Mouse (Mus musculus): ENCODE measurements around the gene Krt7. TPM values are rescaled to one million over a fixed set of nuclear protein-coding genes. Genes with fewer than 3 reads are reported as not detected.

Gene Krt7
- polyA plus RNA-seq, 1 experiment from 2014 or later = 1.0 TPM

DNA sequence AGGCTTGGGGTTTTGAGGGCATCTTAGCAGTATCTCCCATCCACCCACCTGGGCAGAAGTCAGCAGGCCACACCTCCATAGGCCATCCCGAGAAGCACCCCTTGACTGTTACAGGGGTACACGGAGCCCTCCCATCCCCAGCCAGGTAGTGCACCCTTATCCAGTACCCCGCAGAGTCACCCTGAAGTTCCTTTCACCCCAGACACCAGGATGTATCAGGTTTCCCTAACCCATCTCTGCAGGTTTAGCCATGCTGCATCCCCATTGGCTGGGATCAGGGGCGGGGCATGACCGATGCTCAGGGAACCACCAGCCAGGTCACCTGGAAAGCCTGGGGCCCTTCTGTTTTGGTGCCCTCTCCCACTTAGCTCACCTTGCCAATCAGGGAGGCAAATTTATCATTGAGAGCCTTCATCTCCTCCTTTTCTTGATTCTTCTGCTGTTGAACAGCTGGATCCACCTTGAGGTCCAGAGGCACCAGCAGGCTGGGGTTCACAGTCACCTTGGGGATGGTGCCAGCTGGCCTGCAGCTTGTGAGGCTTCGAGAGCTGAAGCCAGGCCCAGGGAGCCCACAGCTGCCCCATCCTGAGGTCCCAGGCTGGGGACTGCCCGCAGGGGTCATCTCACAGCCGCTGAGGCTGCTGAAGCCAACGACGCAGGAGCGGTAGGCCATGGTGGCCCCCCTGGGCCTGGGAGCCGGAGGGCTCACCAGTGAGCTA is 41.3 kb upstream of the Krt7 start:
- H3K36me3 ChIP-seq = no peaks in the 10 kb centered on the region
- 36% methylated on average over 12 of the region's 12 CpGs for WGBS

DNA sequence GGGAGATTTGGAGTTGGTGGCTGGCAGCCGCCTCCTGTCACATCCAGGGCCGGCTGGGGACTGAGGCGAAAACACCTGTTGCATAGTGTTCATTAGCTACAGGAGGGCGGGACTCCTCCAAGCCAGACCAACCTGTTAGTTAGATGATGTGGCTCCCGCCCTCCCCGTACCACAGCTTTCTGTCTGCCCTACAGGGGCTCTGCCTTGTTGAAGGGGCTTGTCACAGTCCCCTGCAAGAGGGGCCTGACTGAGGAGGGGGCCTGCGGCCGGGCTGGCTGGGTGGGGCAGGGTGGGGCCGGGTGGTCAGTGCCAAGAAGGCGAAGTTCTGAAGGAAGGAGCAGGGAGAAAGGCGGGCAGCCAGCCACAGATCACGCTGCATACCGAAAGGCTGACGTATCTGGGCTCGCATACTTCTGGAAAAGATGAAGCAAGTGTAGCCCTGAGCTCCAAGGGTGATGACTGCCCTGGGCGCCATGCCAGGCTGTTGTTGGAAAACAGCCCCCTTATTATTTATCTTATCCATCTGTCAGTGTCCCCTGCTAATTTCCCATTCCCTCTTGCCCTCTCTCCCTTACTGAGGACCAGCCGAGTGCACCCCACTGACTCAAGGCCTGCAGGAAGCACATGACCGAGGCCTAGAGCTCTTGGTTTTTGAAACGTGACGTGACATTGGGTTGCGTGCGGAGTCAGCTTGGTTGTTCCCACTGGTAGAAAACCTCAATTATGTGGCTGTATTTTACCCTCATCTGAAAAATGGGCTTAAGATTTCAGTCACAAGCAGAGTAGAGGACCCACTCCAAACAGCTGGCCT is 40.5 kb upstream of the Krt7 start, which contains the start of gene Krt80:
Krt80 (minus strand) TSS at position 62 of the 811 bp plus-strand sequence.
- H3K36me3 ChIP-seq = no peaks in the 10 kb centered on the region
- H3K9ac ChIP-seq (replicated peaks) = no peak within 1 kb of the TSS
- H3K9me3 ChIP-seq (replicated peaks) = no peaks in the 10 kb centered on the region
- ATAC-seq (ENCODE audit: low FRiP score) = no peak
- H3K4me1 ChIP-seq = peaks cover 9% of the 10 kb centered on the region; the same call in 1 of the 2 replicates
- no peaks in the 10 kb centered on the region for H3K27me3 ChIP-seq (replicated peaks)
- H3K4me2 ChIP-seq = no peak within 1 kb of the TSS
- 59% methylated on average over 22 of the region's 22 CpGs for WGBS
- H3K4me3 ChIP-seq (replicated peaks) = no peak within 1 kb of the TSS
- H3K27ac ChIP-seq (replicated peaks) = no peak within 1 kb of the TSS

More for the DNA sequence above, 41.3 kb upstream of the Krt7 start:
- Histone ChIP-seq H3K9ac (replicated peaks) (no peak overlapping the region), H3K4me1 (peaks cover 9% of the 10 kb centered on the region; the same call in 1 of the 2 replicates), H3K27me3 (replicated peaks) (no peaks in the 10 kb centered on the region), H3K4me2 (no peak overlapping the region), H3K4me3 (replicated peaks) (no peak overlapping the region), H3K27ac (replicated peaks) (no peak overlapping the region), H3K9me3 (replicated peaks) (no peaks in the 10 kb centered on the region)
- ATAC-seq (ENCODE audit: low FRiP score) = no peak

DNA sequence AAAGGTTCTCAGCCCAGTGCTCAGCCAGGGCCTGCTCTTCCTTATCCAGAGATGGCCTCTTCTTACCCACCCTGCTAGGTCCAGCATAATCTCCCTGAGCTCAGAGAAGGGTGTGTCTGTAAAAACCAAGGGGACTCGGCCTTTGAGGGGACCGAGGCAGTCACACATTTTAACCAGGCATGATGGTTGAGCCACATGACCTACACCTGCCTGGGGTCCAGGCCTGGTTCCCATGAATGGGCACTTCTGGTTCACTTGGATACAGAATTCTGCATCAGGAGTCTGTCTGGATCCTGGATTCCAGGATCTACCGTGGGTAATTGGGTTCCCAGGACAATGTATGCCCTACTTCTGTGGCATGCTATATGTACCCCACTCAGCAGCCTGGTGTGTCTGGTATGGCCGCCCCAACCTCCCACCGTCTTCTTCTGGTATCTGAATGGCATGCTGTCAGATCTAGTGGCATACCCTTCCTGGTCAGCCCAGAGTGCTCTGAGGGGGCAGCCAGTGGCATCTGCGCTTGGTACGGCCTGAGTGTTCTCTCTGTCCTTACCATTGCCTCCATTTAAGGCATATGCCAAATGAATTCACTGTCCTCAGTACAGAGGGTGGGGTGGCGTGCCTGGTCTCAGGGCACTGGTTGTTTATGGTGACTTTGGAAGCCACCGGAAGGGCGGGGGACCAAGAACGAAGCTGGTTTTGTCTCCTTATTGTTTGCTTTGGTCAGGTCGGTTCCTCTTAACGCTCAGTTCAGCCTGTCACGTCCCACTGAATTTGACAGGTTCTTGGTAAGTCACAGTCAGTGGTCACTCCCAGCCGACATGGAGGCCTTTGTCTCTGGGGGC is 39.5 kb upstream of the Krt7 start:
- Histone ChIP-seq H3K4me3 (replicated peaks) (no peak overlapping the region), H3K4me1 (peaks cover 9% of the 10 kb centered on the region; the same call in 1 of the 2 replicates), H3K27me3 (replicated peaks) (no peaks in the 10 kb centered on the region), H3K36me3 (no peaks in the 10 kb centered on the region), H3K4me2 (no peak overlapping the region), H3K9ac (replicated peaks) (no peak overlapping the region), H3K9me3 (replicated peaks) (no peaks in the 10 kb centered on the region), H3K27ac (replicated peaks) (no peak overlapping the region)
- 87% methylated on average over 15 of the region's 15 CpGs for WGBS
- no peak for ATAC-seq (ENCODE audit: low FRiP score)

DNA sequence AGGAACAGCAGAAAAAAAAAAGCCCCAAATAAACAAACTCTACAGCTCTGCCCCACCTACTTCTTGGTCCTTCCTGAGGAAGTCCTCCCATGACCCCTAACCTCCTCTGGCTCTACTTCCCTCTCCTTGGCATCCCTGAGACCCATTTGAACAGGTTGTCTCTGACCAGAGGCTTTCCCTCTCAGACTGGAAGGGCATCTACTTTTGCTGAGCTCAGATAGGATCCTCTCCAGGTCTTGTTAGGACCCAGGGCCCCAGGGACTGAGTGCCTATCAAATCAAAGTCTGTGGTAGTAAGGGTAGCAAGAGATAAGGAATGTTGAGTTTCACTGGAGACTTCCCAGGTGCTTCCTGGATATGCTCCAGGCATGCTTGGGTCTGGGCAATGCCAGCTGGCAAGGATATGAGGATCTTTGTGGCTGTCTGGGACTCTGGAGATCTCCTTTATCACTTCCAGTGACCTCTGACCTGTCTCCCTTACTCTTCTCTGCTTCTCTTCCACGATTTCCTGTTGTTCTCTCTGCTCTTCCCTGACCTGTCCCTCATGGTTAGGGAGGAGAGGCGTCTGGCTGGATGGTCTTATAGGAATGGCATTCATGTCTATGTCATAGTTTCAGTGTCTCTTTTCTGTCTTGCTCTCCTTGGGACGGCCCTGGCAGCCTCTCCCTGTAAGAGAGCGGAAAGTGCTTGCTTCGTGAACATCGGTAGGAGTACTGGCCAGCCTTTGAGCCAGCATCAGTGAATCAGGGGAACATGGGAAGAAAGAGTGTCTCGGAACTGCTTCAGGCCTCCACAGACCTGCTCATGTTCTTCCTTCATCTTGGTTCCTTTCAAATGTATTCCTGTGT is 38.5 kb upstream of the Krt7 start:
- Histone ChIP-seq H3K4me1 (peaks cover 9% of the 10 kb centered on the region; the same call in 1 of the 2 replicates), H3K36me3 (no peaks in the 10 kb centered on the region), H3K9ac (replicated peaks) (no peak overlapping the region), H3K27ac (replicated peaks) (no peak overlapping the region), H3K9me3 (replicated peaks) (no peaks in the 10 kb centered on the region), H3K27me3 (replicated peaks) (no peaks in the 10 kb centered on the region), H3K4me3 (replicated peaks) (no peak overlapping the region), H3K4me2 (no peak overlapping the region)
- 72% methylated on average over 7 of the region's 7 CpGs for whole genome bisulfite sequencing
- no peak for ATAC-seq (ENCODE audit: low FRiP score)

DNA sequence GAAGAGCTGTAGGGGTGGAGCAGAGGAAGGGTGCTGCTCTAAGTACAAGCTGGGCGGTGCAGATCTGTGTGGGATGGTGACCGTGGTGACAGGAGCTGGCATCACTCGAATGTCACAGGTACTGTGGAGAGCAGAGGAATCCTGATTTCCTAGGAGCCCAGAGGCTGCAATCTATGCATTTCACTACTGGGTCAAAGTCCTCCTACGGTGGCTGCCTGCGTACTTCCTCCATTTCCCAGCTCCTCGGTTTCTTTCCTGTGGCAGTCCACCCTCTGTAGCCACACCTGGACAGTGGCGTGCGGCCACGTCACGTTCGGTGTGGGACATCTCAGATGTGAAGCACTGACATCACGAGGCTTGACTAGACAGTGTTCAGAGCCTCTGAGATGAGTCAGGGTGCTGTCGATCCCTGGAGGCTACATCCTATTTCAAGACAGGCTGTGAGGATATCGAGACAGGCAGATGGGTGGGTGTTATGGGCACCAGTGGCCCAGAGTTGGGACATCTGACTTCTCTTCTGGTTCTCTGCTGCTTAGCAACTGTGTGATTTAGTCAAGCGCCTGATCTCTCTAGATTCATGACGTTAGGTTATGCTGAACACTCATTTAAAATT is 37.5 kb upstream of the Krt7 start:
- 88% methylated on average over 16 of the region's 16 CpGs for WGBS
- ATAC-seq (ENCODE audit: low FRiP score) = no peak

DNA sequence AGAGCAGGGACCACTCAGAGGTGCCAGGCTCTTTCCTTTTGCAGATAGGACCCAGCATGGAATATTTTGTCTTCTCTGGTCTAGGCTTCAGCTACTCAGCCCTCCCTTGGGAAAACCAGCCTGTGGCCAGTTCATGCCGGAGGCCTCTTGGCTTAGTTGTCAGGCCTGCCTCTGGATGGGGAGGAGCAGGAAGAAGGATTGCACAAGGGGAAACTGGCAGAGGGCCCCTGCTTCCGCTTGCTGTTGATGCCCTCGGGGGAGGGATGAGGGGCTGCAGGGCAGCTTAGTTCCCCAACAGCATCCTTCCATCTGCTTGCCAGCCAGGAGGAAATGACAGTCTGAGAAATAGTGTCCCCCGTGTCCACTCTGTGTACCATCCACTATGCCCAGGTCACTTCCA is 36.0 kb upstream of the Krt7 start:
- H3K4me2 ChIP-seq = no peak overlapping the region
- ATAC-seq (ENCODE audit: low FRiP score) = no peak
- WGBS = 71% methylated on average over 4 of the region's 4 CpGs
- no peaks in the 10 kb centered on the region for H3K36me3 ChIP-seq
- no peaks in the 10 kb centered on the region for H3K27me3 ChIP-seq (replicated peaks)
- no peak overlapping the region for H3K4me3 ChIP-seq (replicated peaks)
- no peak overlapping the region for H3K27ac ChIP-seq (replicated peaks)
- H3K9me3 ChIP-seq (replicated peaks) = no peaks in the 10 kb centered on the region
- peaks cover 9% of the 10 kb centered on the region; the same call in 1 of the 2 replicates for H3K4me1 ChIP-seq
- no peak overlapping the region for H3K9ac ChIP-seq (replicated peaks)

More for the DNA sequence above, 37.5 kb upstream of the Krt7 start:
- H3K4me3 ChIP-seq (replicated peaks) = no peak overlapping the region
- H3K9ac ChIP-seq (replicated peaks) = no peak overlapping the region
- no peaks in the 10 kb centered on the region for H3K36me3 ChIP-seq
- H3K27ac ChIP-seq (replicated peaks) = no peak overlapping the region
- peaks cover 9% of the 10 kb centered on the region; the same call in 1 of the 2 replicates for H3K4me1 ChIP-seq
- H3K27me3 ChIP-seq (replicated peaks) = no peaks in the 10 kb centered on the region
- no peaks in the 10 kb centered on the region for H3K9me3 ChIP-seq (replicated peaks)
- no peak overlapping the region for H3K4me2 ChIP-seq

DNA sequence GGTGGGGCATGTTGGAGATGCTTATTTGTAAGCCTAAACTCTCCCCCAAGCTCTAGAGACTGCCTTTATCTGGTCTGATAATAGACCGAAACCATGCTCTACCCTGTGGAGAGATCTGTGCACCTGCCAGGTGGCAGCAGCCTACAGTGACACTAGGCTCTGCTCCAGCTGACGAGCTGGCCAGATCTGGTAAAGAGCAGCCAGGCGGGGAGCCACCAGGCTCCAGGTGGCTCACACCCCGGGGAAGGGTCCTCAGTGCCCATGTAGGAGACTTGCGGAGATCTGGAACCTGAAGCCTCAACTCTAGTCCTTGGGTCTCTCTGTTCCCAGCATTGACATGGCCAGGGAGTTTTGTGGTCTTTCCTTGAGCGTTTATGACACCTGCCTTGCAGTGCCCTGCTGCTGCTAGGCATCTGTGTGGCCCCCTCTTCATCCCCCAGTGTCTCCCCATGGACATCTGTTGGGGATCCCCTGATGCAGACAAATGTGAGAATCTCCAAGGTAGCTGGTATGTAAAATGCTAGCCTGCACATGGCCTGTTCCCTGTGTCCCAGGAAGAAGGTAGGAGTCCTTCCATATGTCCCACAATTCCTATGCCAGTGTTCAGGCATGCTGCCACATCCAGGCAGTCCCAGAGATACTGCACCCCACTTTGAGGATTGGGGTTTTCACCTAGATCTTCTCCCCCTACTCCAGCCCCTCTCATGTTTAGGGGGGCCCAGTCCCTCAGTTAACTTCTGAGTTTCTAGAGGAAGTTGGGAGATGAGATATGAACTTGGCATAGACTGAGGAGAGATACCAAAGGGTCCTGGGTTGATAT is 34.7 kb upstream of the Krt7 start:
- Histone ChIP-seq H3K27ac (replicated peaks) (no peak overlapping the region), H3K4me3 (replicated peaks) (no peak overlapping the region), H3K9ac (replicated peaks) (no peak overlapping the region), H3K4me2 (no peak overlapping the region), H3K9me3 (replicated peaks) (no peaks in the 10 kb centered on the region), H3K36me3 (no peaks in the 10 kb centered on the region), H3K27me3 (replicated peaks) (no peaks in the 10 kb centered on the region), H3K4me1 (0 out of 2 replicates have a peak, but pooled peaks cover 3% of the 10 kb centered on the region)
- no peak for ATAC-seq (ENCODE audit: low FRiP score)
- 78% methylated on average over 6 of the region's 6 CpGs for WGBS

DNA sequence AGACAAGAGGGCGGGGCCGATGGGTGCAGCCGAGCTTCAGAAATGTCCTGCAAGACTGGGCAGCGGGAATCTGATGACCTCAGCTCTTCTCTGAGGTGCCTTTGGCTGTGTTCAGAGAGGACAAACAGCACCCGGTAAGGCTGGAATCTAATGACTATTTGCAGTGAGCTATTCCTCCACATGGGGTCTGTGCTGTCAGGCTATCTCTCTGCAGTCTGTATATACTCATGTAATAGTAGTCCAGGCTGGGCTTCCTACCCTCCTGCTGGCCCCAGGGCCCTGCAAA is 34.1 kb upstream of the Krt7 start:
- no peak overlapping the region for H3K4me3 ChIP-seq (replicated peaks)
- 0 out of 2 replicates have a peak, but pooled peaks cover 3% of the 10 kb centered on the region for H3K4me1 ChIP-seq
- H3K27ac ChIP-seq (replicated peaks) = no peak overlapping the region
- H3K9ac ChIP-seq (replicated peaks) = no peak overlapping the region
- no peaks in the 10 kb centered on the region for H3K27me3 ChIP-seq (replicated peaks)
- no peaks in the 10 kb centered on the region for H3K9me3 ChIP-seq (replicated peaks)
- H3K4me2 ChIP-seq = no peak overlapping the region
- ATAC-seq (ENCODE audit: low FRiP score) = no peak
- 68% methylated on average over 5 of the region's 5 CpGs for WGBS
- no peaks in the 10 kb centered on the region for H3K36me3 ChIP-seq

DNA sequence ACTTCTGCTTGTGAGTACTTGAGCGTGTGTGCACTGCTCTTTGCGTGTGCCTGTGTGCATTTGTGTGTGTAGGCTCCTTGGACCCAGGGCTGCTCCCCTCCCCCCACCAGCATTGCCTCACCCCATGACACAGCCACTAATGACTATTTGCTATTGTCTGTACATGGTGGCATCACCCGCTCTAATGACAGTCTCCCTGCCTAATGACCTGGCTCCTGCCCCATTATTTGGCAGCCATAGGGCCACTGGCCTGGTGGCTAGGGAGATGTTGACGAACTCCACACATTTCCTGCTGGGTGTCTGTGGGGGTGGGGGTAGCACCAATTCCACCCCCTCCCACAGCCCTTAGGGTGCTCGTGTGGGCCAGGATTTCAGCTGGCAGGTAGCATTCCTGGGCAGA is 32.2 kb upstream of the Krt7 start:
- H3K27me3 ChIP-seq (replicated peaks) = no peaks in the 10 kb centered on the region
- H3K4me1 ChIP-seq = 0 out of 2 replicates have a peak, but pooled peaks cover 2% of the 10 kb centered on the region
- H3K4me2 ChIP-seq = no peak overlapping the region
- WGBS = 41% methylated on average over 5 of the region's 5 CpGs
- no peak for ATAC-seq (ENCODE audit: low FRiP score)
- no peak overlapping the region for H3K4me3 ChIP-seq (replicated peaks)
- no peak overlapping the region for H3K9ac ChIP-seq (replicated peaks)
- no peak overlapping the region for H3K27ac ChIP-seq (replicated peaks)
- H3K36me3 ChIP-seq = no peaks in the 10 kb centered on the region
- H3K9me3 ChIP-seq (replicated peaks) = no peaks in the 10 kb centered on the region

DNA sequence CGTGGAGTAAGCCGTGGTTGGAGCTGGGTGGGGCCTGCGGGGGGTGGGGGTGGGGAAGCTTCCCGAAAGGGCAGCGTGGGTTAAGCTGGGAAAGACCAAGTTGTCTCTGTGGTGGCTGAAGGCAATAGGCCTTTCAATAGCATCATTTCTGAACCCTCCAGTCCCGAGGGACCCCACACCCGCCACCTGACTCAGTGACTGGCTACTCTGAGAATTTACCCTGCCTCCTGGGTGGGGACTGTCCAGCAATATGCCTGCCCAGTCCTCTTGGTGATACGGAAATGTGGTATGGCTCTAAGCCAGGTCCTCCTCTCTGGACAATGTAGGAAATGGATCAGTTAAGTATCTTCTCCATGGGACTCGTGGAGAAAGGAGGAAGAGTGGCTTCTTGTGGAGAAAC is 29.1 kb upstream of the Krt7 start:
- no peak overlapping the region for H3K27ac ChIP-seq (replicated peaks)
- 70% methylated on average over 9 of the region's 9 CpGs for WGBS
- no peak for ATAC-seq (ENCODE audit: low FRiP score)

More for the DNA sequence above, 29.1 kb upstream of the Krt7 start:
- H3K4me1 ChIP-seq = no peaks in the 10 kb centered on the region
- H3K4me3 ChIP-seq (replicated peaks) = no peak overlapping the region
- H3K4me2 ChIP-seq = no peak overlapping the region
- no peaks in the 10 kb centered on the region for H3K27me3 ChIP-seq (replicated peaks)
- no peaks in the 10 kb centered on the region for H3K36me3 ChIP-seq
- no peak overlapping the region for H3K9ac ChIP-seq (replicated peaks)
- H3K9me3 ChIP-seq (replicated peaks) = no peaks in the 10 kb centered on the region

All from neural tube, embryonic 15.5 days (tissue).